Mouse (Mus musculus) G1E (cell line): ENCODE results near the gene Enox1. TPM values are rescaled to one million over a fixed set of nuclear protein-coding genes. Genes with fewer than 3 reads are reported as not detected.

Experiments used
- ATAC-seq: 2 replicates; pipeline ENCODE4 v1.8.0; 2016; ENCODE audit warnings: mild to moderate bottlenecking; ENCODE audit not compliant: insufficient number of reproducible peaks, poor library complexity, low FRiP score, severe bottlenecking; ENCODE audit errors: extremely low read depth
- DNase-seq: peaks from one replicate; pipeline ENCODE4 v3.0.0; 2012; ENCODE audit warnings: low spot score
- H3K27me3 ChIP-seq: 2 replicates; pipeline ENCODE4 v1.6.1; 2012; ENCODE audit warnings: mild to moderate bottlenecking, low read length, inconsistent platforms; ENCODE audit not compliant: insufficient read depth
- H3K36me3 ChIP-seq: replicated peaks from 2 replicates; pipeline ENCODE3; 2012; ENCODE audit warnings: mild to moderate bottlenecking, inconsistent platforms
- H3K4me1 ChIP-seq: 2 replicates; pipeline ENCODE4 v1.6.1; 2012; ENCODE audit warnings: low read depth, low read length, inconsistent platforms, mixed read lengths; ENCODE audit not compliant: insufficient read depth
- H3K4me3 ChIP-seq: 2 replicates; pipeline ENCODE4 v1.5.1; 2012; ENCODE audit warnings: low read depth, mild to moderate bottlenecking, inconsistent platforms, low read length, moderate library complexity, mixed read lengths
- H3K9me3 ChIP-seq: replicated peaks from 2 replicates; pipeline ENCODE4 v1.6.1; 2012; ENCODE audit warnings: inconsistent platforms
- CTCF ChIP-seq: IDR thresholded peaks from 2 replicates; pipeline ENCODE4 v1.5.1; 2012; ENCODE audit warnings: low read depth, low read length, inconsistent platforms, mixed read lengths
- GATA1 ChIP-seq: IDR thresholded peaks from 2 replicates; pipeline ENCODE4 v1.6.1; 2012; ENCODE audit warnings: borderline replicate concordance, low read length, inconsistent platforms, mixed read lengths
- GATA2 ChIP-seq: IDR thresholded peaks from 2 replicates; pipeline ENCODE4 v1.6.1; 2012; ENCODE audit warnings: low read depth, low read length, inconsistent platforms, borderline replicate concordance
- POLR2AphosphoS5 ChIP-seq: IDR thresholded peaks from 2 replicates; pipeline ENCODE4 v1.6.1; 2012; ENCODE audit warnings: low read depth, low read length, inconsistent platforms; ENCODE audit not compliant: insufficient replicate concordance
- TAL1 ChIP-seq: conservative IDR thresholded peaks from 2 replicates; pipeline ENCODE4 v1.6.1; 2012; ENCODE audit warnings: low read depth, low read length, inconsistent platforms, mixed read lengths
- polyA plus RNA-seq: library from polyadenylated mRNA; stranded (reverse); fragments of >175 nt; gene quantifications from 2 replicates; pipeline ENCODE4 v1.2.3, GENCODE M21; 2012
- total RNA-seq, 2 experiments: library from RNA; stranded (forward) in 1 of 2; stranded (reverse) in 1 of 2; fragments of 200-1000 nt in 1 of 2; fragments of >200 nt in 1 of 2; fragmentation: Nextera tagmentation in 1 of 2; gene quantifications; 2 replicates each; pipeline ENCODE4 v1.2.3; 2014 to 2017

The Enox1 gene
- total and polyA plus RNA-seq, 3 experiments: 0.05 TPM; not detected in 2

DNA sequence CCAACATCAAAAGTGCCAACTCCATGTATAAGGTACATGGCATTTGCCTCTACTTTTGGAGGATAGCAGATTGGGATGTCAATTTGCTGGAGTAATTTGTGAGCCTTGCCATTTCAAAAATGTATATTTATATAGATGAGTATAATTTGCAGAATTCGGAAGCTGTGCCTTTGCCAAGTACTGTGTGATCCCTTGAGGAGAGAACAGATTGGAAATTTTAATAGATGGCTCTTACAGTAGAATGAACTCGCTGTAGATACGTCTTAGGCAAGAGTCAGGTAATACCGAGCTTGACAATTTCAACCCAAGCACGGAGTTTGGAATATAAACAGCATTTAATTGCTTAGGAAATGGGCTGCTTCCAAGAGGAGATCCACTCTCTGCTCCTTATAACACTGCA, 427.9 kb downstream of the Enox1 start:
- ATAC-seq: no peak
- no peak overlapping the region for H3K4me3 ChIP-seq
- H3K4me1 ChIP-seq: no peaks in the 10 kb centered on the region
- TF ChIP-seq GATA2 (no peak), POLR2AphosphoS5 (no peak), GATA1 (no peak), TAL1 (no peak), CTCF (no peak)
- peaks cover 55% of the 10 kb centered on the region for H3K9me3 ChIP-seq
- no peaks in the 10 kb centered on the region for H3K36me3 ChIP-seq
- no peaks in the 10 kb centered on the region for H3K27me3 ChIP-seq
- no peak for DNase-seq

DNA sequence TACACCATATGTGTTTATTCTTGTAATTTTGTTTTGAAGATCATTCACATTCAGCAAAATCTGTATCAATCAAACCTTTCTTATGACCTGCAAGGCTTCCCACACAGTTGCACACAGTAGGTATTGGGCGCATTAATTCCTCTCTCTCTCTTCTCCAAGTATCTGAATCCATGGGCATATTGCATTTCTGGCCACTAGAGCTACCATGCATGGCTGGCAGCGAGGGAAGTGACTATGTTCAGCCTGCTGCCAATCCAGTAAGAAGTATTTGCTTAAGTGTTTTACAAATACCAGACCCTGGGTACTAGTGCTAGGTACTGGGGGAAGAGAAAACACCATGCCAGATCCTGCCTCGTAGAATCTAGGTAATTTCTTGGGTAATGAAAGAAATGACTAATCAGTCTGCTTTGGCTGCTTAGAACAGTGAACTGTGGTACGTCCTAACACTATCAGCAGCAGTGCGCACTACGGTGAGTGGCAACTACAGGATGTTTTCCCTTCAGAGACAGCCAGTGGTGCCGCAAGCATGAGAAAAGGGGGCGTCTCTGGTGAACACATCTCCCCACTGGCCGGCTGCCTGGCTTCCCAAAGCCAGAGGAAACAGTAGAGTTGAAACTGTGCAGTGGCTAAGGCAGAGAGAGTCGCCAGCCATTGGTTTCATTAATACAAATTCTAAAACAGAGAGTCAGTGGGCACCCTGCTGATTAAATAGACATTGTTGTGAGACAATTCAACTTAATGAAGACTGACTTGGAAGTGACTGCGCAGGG, 428.7 kb downstream of the Enox1 start:
- Histone ChIP-seq H3K27me3 (no peaks in the 10 kb centered on the region), H3K4me1 (no peaks in the 10 kb centered on the region), H3K9me3 (peaks cover 52% of the 10 kb centered on the region), H3K36me3 (no peaks in the 10 kb centered on the region), H3K4me3 (no peak overlapping the region)
- DNase-seq (no peak), ATAC-seq (no peak)
- TF ChIP-seq GATA1 (no peak), TAL1 (no peak), CTCF (no peak), POLR2AphosphoS5 (no peak), GATA2 (no peak)

DNA sequence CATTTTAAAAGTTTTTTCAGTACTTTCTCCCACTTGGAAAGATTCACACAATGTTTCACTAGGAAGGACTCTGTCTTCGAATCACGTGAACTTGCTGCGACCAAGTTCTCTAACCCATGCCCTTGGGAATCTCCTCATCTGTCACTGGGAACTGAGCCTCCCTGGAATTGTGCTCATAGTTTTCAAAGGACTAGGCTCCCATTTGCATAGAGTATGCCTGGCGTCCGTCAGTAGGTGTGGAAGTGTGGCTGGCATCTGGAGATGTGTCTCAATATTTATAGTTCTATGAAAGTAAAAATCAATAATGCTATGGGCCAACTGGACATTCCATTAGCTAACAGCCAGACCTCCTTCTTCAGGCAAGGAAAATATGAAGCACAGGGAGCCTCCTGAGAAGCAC, 429.5 kb downstream of the Enox1 start:
- no peak for DNase-seq
- no peak for ATAC-seq
- Histone ChIP-seq H3K36me3 (no peaks in the 10 kb centered on the region), H3K9me3 (peaks cover 49% of the 10 kb centered on the region), H3K4me3 (no peak overlapping the region), H3K4me1 (no peaks in the 10 kb centered on the region), H3K27me3 (no peaks in the 10 kb centered on the region)
- no peak for TF ChIP-seq GATA1
- no peak for TF ChIP-seq TAL1
- TF ChIP-seq GATA2: no peak
- TF ChIP-seq CTCF: no peak
- TF ChIP-seq POLR2AphosphoS5: no peak

DNA sequence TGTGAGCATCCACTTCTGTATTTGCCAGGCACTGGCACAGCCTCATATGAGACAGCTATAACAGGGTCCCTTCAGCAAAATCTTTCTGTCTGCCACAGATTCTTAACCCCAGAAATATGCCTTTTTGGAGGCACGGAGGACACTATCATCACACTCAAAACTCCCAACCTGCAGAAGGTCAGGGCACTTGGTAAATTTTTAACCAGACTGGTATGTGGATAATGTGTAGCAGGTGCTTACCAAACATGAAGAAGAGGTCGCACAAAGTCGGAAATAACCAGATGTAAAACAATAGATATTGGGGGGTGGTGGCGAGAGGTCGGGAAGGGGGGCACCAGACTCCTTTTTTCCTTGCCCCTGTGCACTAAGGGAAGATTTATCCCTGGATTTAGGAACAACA, 430.6 kb downstream of the Enox1 start:
- ATAC-seq: no peak
- no peaks in the 10 kb centered on the region for H3K36me3 ChIP-seq
- no peaks in the 10 kb centered on the region for H3K4me1 ChIP-seq
- H3K4me3 ChIP-seq: no peak overlapping the region
- H3K27me3 ChIP-seq: no peaks in the 10 kb centered on the region
- H3K9me3 ChIP-seq: peaks cover 43% of the 10 kb centered on the region
- no peak for TF ChIP-seq CTCF
- TF ChIP-seq POLR2AphosphoS5: no peak
- no peak for TF ChIP-seq GATA2
- no peak for TF ChIP-seq TAL1
- TF ChIP-seq GATA1: no peak
- no peak for DNase-seq

DNA sequence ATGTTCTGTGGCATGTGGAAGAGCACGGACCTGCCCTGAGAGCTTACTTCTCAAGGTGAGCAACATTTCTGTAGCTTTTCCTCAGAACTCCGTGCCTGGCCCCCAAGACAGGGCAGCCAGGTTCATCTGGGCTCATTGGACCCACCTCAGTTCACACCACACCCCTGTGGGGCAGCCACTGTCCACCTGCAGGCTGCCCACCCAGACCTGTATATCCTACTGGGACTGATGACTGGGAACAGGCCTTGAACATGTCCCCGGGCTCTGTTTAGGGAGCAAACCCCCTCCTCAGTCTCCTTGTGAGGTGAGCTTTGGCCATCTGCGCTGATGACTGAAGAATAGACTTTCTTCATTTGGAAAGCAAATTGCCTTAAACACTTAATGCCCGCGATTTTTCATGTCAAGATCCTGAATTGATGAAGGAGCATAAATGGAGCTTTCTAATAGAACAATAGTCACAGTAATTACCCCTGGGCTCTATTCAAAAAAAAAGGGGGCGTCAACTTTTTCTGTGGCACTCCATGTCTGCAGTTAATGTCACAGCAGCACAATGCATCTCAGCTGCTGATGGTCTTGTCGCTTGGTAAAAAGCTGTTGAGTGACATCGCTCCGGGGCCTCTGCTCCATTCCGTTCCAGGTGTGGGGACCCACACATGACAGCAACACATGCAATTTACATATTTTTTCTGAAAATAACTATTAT, 436.7 kb downstream of the Enox1 start:
- ATAC-seq (no peak), DNase-seq (no peak)
- H3K4me1 ChIP-seq: no peaks in the 10 kb centered on the region
- H3K4me3 ChIP-seq: no peak overlapping the region
- H3K36me3 ChIP-seq: no peaks in the 10 kb centered on the region
- TF ChIP-seq GATA2 (no peak), TAL1 (no peak), POLR2AphosphoS5 (no peak), CTCF (no peak), GATA1 (no peak)
- peaks cover 59% of the 10 kb centered on the region for H3K9me3 ChIP-seq
- H3K27me3 ChIP-seq: no peaks in the 10 kb centered on the region
